Mouse (Mus musculus) hindbrain, postnatal 0 days (tissue): ENCODE measurements around the gene Arsg. TPM values are rescaled to one million over a fixed set of nuclear protein-coding genes. Genes with fewer than 3 reads are reported as not detected.

Experiments used
- ATAC-seq: fragments of 200-750 bp; cut with Nextera tagmentation; 2 replicates; pipeline ENCODE4 v1.8.0; 2017; ENCODE audit warnings: mild to moderate bottlenecking, moderate TSS enrichment, moderate library complexity
- DNase-seq: peaks from one replicate; pipeline ENCODE4 v3.0.0-alpha.2; 2015; ENCODE audit warnings: low spot score
- H3K27ac ChIP-seq: fragments of 300-500 bp; sonication (generic); 2 replicates; pipeline ENCODE4 v1.5.1; 2014; ENCODE audit warnings: mild to moderate bottlenecking
- H3K27me3 ChIP-seq: fragments of 300-500 bp; sonication (generic); 2 replicates; pipeline ENCODE4 v1.6.1; 2014; ENCODE audit warnings: low read length, mixed read lengths; ENCODE audit not compliant: insufficient read depth
- H3K36me3 ChIP-seq: fragments of 300-500 bp; sonication (generic); 2 replicates; pipeline ENCODE4 v1.6.1; 2014; ENCODE audit warnings: low read length, mixed read lengths; ENCODE audit not compliant: insufficient read depth
- H3K4me1 ChIP-seq: fragments of 300-500 bp; sonication (generic); 2 replicates; pipeline ENCODE4 v1.6.1; 2014; ENCODE audit warnings: antibody characterized with exemption, low read length, mixed read lengths; ENCODE audit not compliant: insufficient read depth
- H3K4me2 ChIP-seq: fragments of 300-500 bp; sonication (generic); 2 replicates; pipeline ENCODE4 v1.6.1; 2014; ENCODE audit warnings: low read depth, mild to moderate bottlenecking, low read length, moderate library complexity, mixed read lengths
- H3K4me3 ChIP-seq: fragments of 300-500 bp; sonication (generic); 2 replicates; pipeline ENCODE4 v1.5.1; 2014; ENCODE audit warnings: low read length
- H3K9ac ChIP-seq: fragments of 300-500 bp; sonication (generic); replicated peaks from 2 replicates; pipeline ENCODE4 v1.6.1; 2014; ENCODE audit warnings: mild to moderate bottlenecking, low read length, moderate library complexity, mixed read lengths
- H3K9me3 ChIP-seq: fragments of 300-500 bp; sonication (generic); 2 replicates; pipeline ENCODE4 v1.6.1; 2016; ENCODE audit warnings: low read length, mixed read lengths
- CTCF ChIP-seq: IDR thresholded peaks from 2 replicates; pipeline ENCODE4 v1.5.1; 2016; ENCODE audit warnings: antibody characterized with exemption, control low read depth, low read depth
- WGBS: fragments of 180-500 bp; shearing (Covaris S2); extraction: QIAGEN DNeasy Blood & Tissue Kit; methylation state at CpG from one replicate; pipeline ENCODE4 v1.1.7; 2014; 5-methylcytosine and 5-hydroxymethylcytosine counted together
- polyA plus RNA-seq: library from polyadenylated mRNA; unstranded; fragments of >200 nt; fragmentation: Nextera tagmentation; extraction: Ambion mirVana; gene quantifications from 2 replicates; pipeline ENCODE4 v1.2.1, GENCODE M21; 2015
- total RNA-seq: library from RNA; depleted of rRNA; stranded (reverse); fragments of >200 nt; gene quantifications from 2 replicates; pipeline ENCODE4 v1.2.3, GENCODE M21; 2014

The Arsg gene
- total and polyA plus RNA-seq, 2 experiments from 2014 or later = 10.3 to 10.4 TPM

DNA sequence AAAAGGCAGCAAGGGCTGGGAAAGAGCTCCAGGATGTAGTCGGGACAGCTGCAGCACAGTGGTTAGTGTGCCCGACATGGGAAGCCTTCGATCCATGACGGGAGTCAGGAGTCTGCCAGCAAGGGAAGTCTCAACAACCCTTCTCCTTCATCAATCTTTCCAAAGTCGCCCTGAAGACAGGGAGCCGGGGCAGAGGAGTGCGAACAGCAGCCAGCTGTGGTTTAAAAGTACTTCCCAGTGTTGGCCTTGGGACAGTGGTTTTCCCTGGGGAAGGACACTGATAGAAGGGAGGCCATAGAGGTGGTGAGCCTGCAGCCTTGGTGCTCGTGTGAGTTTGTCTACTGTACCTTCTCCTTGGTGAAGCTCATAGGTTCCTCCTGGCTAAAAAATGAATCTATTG, 6.2 kb upstream of the Arsg start:
- peaks cover 3% of the 10 kb centered on the region; the same call in 1 of the 2 replicates for H3K4me1 ChIP-seq
- no peak for ATAC-seq
- WGBS = 84% methylated on average over 8 of the region's 8 CpGs
- no peak overlapping the region for H3K9ac ChIP-seq
- no peak overlapping the region for H3K4me3 ChIP-seq
- H3K27me3 ChIP-seq = no peaks in the 10 kb centered on the region
- DNase-seq = no peak
- H3K36me3 ChIP-seq = 0 out of 2 replicates have a peak, but pooled peaks cover 6% of the 10 kb centered on the region
- no peak overlapping the region for H3K27ac ChIP-seq
- no peak for TF ChIP-seq CTCF
- no peak overlapping the region for H3K4me2 ChIP-seq
- H3K9me3 ChIP-seq = no peaks in the 10 kb centered on the region

- no peak for ATAC-seq
- Histone ChIP-seq H3K36me3 (0 out of 2 replicates have a peak, but pooled peaks cover under 1% of the 10 kb centered on the region), H3K27ac (no peak overlapping the region), H3K9ac (no peak overlapping the region), H3K9me3 (no peaks in the 10 kb centered on the region), H3K4me2 (no peak overlapping the region), H3K4me3 (no peak overlapping the region), H3K4me1 (peaks cover 3% of the 10 kb centered on the region; the same call in 1 of the 2 replicates), H3K27me3 (no peaks in the 10 kb centered on the region)
- no peak for DNase-seq
- WGBS = 82% methylated on average over 5 of the region's 5 CpGs
- TF ChIP-seq CTCF = no peak
Measured at GRCm38 (mm10) chr11:109468133-109468532, 5.0 kb upstream of the Arsg start.

- no peaks in the 10 kb centered on the region for H3K36me3 ChIP-seq
- TF ChIP-seq CTCF = no peak
- ATAC-seq = no peak
- no peaks in the 10 kb centered on the region for H3K9me3 ChIP-seq
- H3K4me2 ChIP-seq = no peak overlapping the region
- 70% methylated on average over 9 of the region's 9 CpGs for WGBS
- no peaks in the 10 kb centered on the region for H3K27me3 ChIP-seq
- H3K9ac ChIP-seq = no peak overlapping the region
- DNase-seq = no peak
- no peak overlapping the region for H3K27ac ChIP-seq
- no peak overlapping the region for H3K4me3 ChIP-seq
- H3K4me1 ChIP-seq = peaks cover 3% of the 10 kb centered on the region; the same call in 1 of the 2 replicates
Measured at GRCm38 (mm10) chr11:109470170-109470569, 3.0 kb upstream of the Arsg start.

- Histone ChIP-seq H3K27ac (no peak overlapping the region), H3K36me3 (no peaks in the 10 kb centered on the region), H3K4me2 (peak overlapping the region; percentile 92), H3K27me3 (no peaks in the 10 kb centered on the region), H3K4me3 (peak overlapping the region; percentile 85), H3K9me3 (no peaks in the 10 kb centered on the region), H3K4me1 (peaks cover 3% of the 10 kb centered on the region; the same call in 1 of the 2 replicates), H3K9ac (0 out of 2 replicates have a peak overlapping the region, but pooled peaks have one; percentile 97)
- DNase-seq = no peak
- no peak for ATAC-seq
- WGBS = 35% methylated on average over 15 of the region's 15 CpGs
- TF ChIP-seq CTCF = no peak
Measured at GRCm38 (mm10) chr11:109470921-109471861, 2.0 kb upstream of the Arsg start.

GRCm38 (mm10) chr11:109472171-109472691, 943 bp upstream of the Arsg start:
- under 1% methylated on average over 33 of the region's 33 CpGs for WGBS
- Histone ChIP-seq H3K27me3 (no peaks in the 10 kb centered on the region), H3K9ac (peak overlapping the region; percentile 97), H3K9me3 (no peaks in the 10 kb centered on the region), H3K27ac (peak overlapping the region; percentile 96; the same call in 1 of the 2 replicates), H3K36me3 (no peaks in the 10 kb centered on the region), H3K4me2 (peak overlapping the region; percentile 92), H3K4me1 (peaks cover 3% of the 10 kb centered on the region; the same call in 1 of the 2 replicates), H3K4me3 (peak overlapping the region; percentile 85)
- TF ChIP-seq CTCF = no peak; the same call in 1 of the 2 replicates
- ATAC-seq (no peak), DNase-seq (peak; percentile 21)

DNA sequence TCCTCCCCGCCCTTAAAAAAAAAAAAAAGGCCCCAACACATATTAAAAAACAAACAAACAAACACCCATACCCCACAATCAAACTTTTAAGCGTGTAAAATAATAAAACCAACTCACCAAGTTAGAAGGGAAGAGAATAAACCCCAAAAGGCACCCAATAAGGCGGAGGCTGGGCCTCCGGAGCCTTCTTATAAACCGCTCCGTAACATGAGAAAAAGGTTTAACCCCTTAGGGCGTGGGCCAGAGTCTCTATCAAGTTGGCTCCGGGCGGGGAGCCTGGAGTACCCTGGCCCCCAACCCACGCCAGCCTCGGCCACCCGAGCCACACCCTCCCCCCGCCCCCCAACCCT, 378 bp upstream of the Arsg start:
- no peaks in the 10 kb centered on the region for H3K9me3 ChIP-seq
- peak overlapping the region; percentile 85 for H3K4me3 ChIP-seq
- peak overlapping the region; percentile 97 for H3K9ac ChIP-seq
- H3K27me3 ChIP-seq = no peaks in the 10 kb centered on the region
- peak overlapping the region; percentile 92 for H3K4me2 ChIP-seq
- H3K27ac ChIP-seq = peak overlapping the region; percentile 96
- H3K4me1 ChIP-seq = peaks cover 3% of the 10 kb centered on the region; the same call in 1 of the 2 replicates
- no peak for TF ChIP-seq CTCF
- DNase-seq (no peak), ATAC-seq (peak; percentile 62; the same call in 1 of the 2 replicates)
- H3K36me3 ChIP-seq = no peaks in the 10 kb centered on the region
- under 1% methylated on average over 9 of the region's 13 CpGs for WGBS
